24 mouse cellular contexts compared by ENCODE assay signal in genomic region chr5:45491776-45492175, GRCm38 (mm10). TPM values are rescaled to one million over a fixed set of nuclear protein-coding genes. Genes with fewer than 3 reads are reported as not detected.
DNase-seq lines count a peak whose midpoint lies in the region; ATAC-seq and TF ChIP-seq lines count a peak whose summit lies in the region.
"Had no signal": no experiment of that assay in that cellular context is flagged by ENCODE, and none has a peak within 500 bp of the region (broad histone marks: within the 10 kb centered on the region; RNA-seq: fewer than 3 reads in every experiment).

No protein-coding gene starts in this region.

- no peak overlapping the region for H3K27ac ChIP-seq in kidney, adult 2 months (ENCODE audit: insufficient read depth, low read depth, low read length)
- no peak overlapping the region for H3K27ac ChIP-seq in intestine, postnatal 0 days (ENCODE audit: low read depth, low read length)
- H3K27ac ChIP-seq in stomach, postnatal 0 days (replicated peaks) = no peak overlapping the region
- H3K27ac ChIP-seq: forebrain, embryonic 10.5 days; forebrain, embryonic 13.5 days; gastrocnemius, adult 2 months; heart, embryonic 13.5 days; hindbrain, embryonic 12.5 days; hindbrain, embryonic 15.5 days had no signal

- H3K9ac ChIP-seq in intestine, postnatal 0 days (ENCODE audit: low read depth, low read length) = no peak overlapping the region
- H3K9ac ChIP-seq in stomach, postnatal 0 days (ENCODE audit: low read length) = no peak overlapping the region
- H3K9ac ChIP-seq: forebrain, embryonic 13.5 days; heart, embryonic 13.5 days; hindbrain, embryonic 12.5 days; hindbrain, embryonic 15.5 days had no signal

- no peaks in the 10 kb centered on the region for H3K36me3 ChIP-seq in kidney, adult 2 months (ENCODE audit: control insufficient read depth, insufficient read depth, low read length)
- 0 out of 2 replicates have a peak, but pooled peaks cover 1% of the 10 kb centered on the region for H3K36me3 ChIP-seq in intestine, postnatal 0 days (ENCODE audit: control insufficient read depth, insufficient read depth)
- no peaks in the 10 kb centered on the region for H3K36me3 ChIP-seq in stomach, postnatal 0 days (ENCODE audit: control insufficient read depth, insufficient read depth, low read length)
- H3K36me3 ChIP-seq: hindbrain, embryonic 12.5 days; hindbrain, embryonic 15.5 days had no signal

- no peak for TF ChIP-seq CTCF in kidney, adult 2 months (conservative IDR thresholded peaks at IDR 0.05; ENCODE audit: insufficient read depth, insufficient read length, low read depth, low read length)
- no peak for TF ChIP-seq CTCF in brain, embryonic 14.5 days (IDR thresholded peaks at IDR 0.05; ENCODE audit: borderline replicate concordance, extremely low read depth, insufficient read depth, insufficient read length)
- no peak for TF ChIP-seq CTCF in intestine, postnatal 0 days (IDR thresholded peaks at IDR 0.05; ENCODE audit: low read depth)
- TF ChIP-seq CTCF in stomach, postnatal 0 days (IDR thresholded peaks at IDR 0.05; ENCODE audit: low read depth) = no peak

- 35% methylated on average over 4 of the region's 4 CpGs for WGBS in kidney, adult 2 months
- 26% methylated on average over 4 of the region's 4 CpGs for WGBS in intestine, postnatal 0 days
- 61% methylated on average over 4 of the region's 4 CpGs for WGBS in stomach, postnatal 0 days

- H3K4me1 ChIP-seq in kidney, adult 2 months (ENCODE audit: control insufficient read depth, insufficient read depth, low read length) = peaks cover 7% of the 10 kb centered on the region; the same call in 1 of the 2 replicates
- H3K4me1 ChIP-seq in intestine, postnatal 0 days (replicated peaks; ENCODE audit: control insufficient read depth, insufficient read depth, low read length) = peaks cover 6% of the 10 kb centered on the region; the same call in 1 of the 2 replicates
- no peaks in the 10 kb centered on the region; the same call in 1 of the 2 replicates for H3K4me1 ChIP-seq in stomach, postnatal 0 days (replicated peaks; ENCODE audit: control insufficient read depth, insufficient read depth)

- H3K27me3 ChIP-seq in kidney, adult 2 months (replicated peaks; ENCODE audit: control insufficient read depth, insufficient read depth, low read length) = no peaks in the 10 kb centered on the region
- no peaks in the 10 kb centered on the region for H3K27me3 ChIP-seq in intestine, postnatal 0 days (replicated peaks; ENCODE audit: control insufficient read depth, insufficient read depth, low read length)
- no peaks in the 10 kb centered on the region for H3K27me3 ChIP-seq in stomach, postnatal 0 days (ENCODE audit: control insufficient read depth, insufficient read depth, low read length)
- H3K27me3 ChIP-seq: hindbrain, embryonic 15.5 days had no signal

- TF ChIP-seq POLR2A in kidney, adult 2 months (IDR thresholded peaks at IDR 0.05; ENCODE audit: low read depth, low read length) = no peak
- TF ChIP-seq POLR2A in brain, embryonic 14.5 days (IDR thresholded peaks at IDR 0.05; ENCODE audit: borderline replicate concordance, extremely low read depth, insufficient read depth, insufficient read length, poor library complexity, severe bottlenecking) = no peak

- TF ChIP-seq EP300 in stomach, postnatal 0 days (optimal IDR thresholded peaks at IDR 0.05) = no peak

- ATAC-seq in intestine, postnatal 0 days = peak; percentile 22
- ATAC-seq in stomach, postnatal 0 days (ENCODE audit: low FRiP score, low TSS enrichment) = no peak
- ATAC-seq: CD4-positive, CD25-positive, alpha-beta regulatory T cell, adult 4 months; forebrain, embryonic 16.5 days had no signal

- no peaks in the 10 kb centered on the region for H3K9me3 ChIP-seq in intestine, postnatal 0 days (ENCODE audit: control insufficient read depth)
- no peaks in the 10 kb centered on the region for H3K9me3 ChIP-seq in stomach, postnatal 0 days (ENCODE audit: control insufficient read depth, low read length)
- H3K9me3 ChIP-seq: forebrain, embryonic 10.5 days; forebrain, embryonic 13.5 days; heart, embryonic 13.5 days; hindbrain, embryonic 12.5 days; hindbrain, embryonic 15.5 days had no signal

- no peak overlapping the region for H3K4me3 ChIP-seq in kidney, adult 2 months (ENCODE audit: insufficient read depth, low read depth, low read length)
- H3K4me3 ChIP-seq in intestine, postnatal 0 days (ENCODE audit: low read depth, low read length) = no peak overlapping the region
- H3K4me3 ChIP-seq in stomach, postnatal 0 days (ENCODE audit: low read depth, low read length) = no peak overlapping the region
- H3K4me3 ChIP-seq: forebrain, embryonic 10.5 days; gastrocnemius, adult 2 months; heart, embryonic 13.5 days; hindbrain, embryonic 12.5 days; hindbrain, embryonic 15.5 days had no signal

- peak; percentile 51 for DNase-seq in kidney, adult 2 months
- no peak for DNase-seq in kidney, postnatal 10 days
- DNase-seq in brain, embryonic 14.5 days (ENCODE audit: low read depth) = peak; percentile 52
- DNase-seq in stomach, postnatal 0 days (ENCODE audit: low spot score) = peak; percentile 28
- no peak for DNase-seq in cerebellum, adult 8-10 months
- DNase-seq: adrenal gland, adult 2 months; adrenal gland, postnatal 14 days; cerebellum, adult 11-12 months; cerebellum, adult 9-10 months; cerebellum, postnatal 14 days; gastrocnemius, adult 2 months; gastrocnemius, postnatal 14 days; heart, adult 18-20 months had no signal

- H3K4me2 ChIP-seq in intestine, postnatal 0 days (replicated peaks; ENCODE audit: low read depth) = no peak overlapping the region
- no peak overlapping the region for H3K4me2 ChIP-seq in stomach, postnatal 0 days (replicated peaks; ENCODE audit: low read depth)
- H3K4me2 ChIP-seq: forebrain, embryonic 13.5 days; hindbrain, embryonic 12.5 days had no signal

RNA-seq across cellular contexts. Expression of gene Lap3, which starts 1.4 kb away (rescaled TPM):
- 93.2 and 96.5 TPM in 2 replicates for polyA plus RNA-seq in kidney, adult 2 months (2012; rRNA removed)
- polyA plus RNA-seq in brain, embryonic 14.5 days (2012; rRNA removed) = 20.1 and 20.5 TPM in 2 replicates
- 108 and 120 TPM in 2 replicates for polyA plus RNA-seq in intestine, postnatal 0 days (2015; fragmentation: Nextera tagmentation; extraction: Ambion mirVana)
- 58.4 and 63.2 TPM in 2 replicates for polyA plus RNA-seq in stomach, postnatal 0 days (2015; fragmentation: Nextera tagmentation; extraction: Ambion mirVana)

RNA-seq across cellular contexts. Expression of gene Med28, which starts 28.3 kb away (rescaled TPM):
- polyA plus RNA-seq in kidney, adult 2 months (2012; rRNA removed) = 173 and 194 TPM in 2 replicates
- polyA plus RNA-seq in brain, embryonic 14.5 days (2012; rRNA removed) = 133 and 165 TPM in 2 replicates
- polyA plus RNA-seq in intestine, postnatal 0 days (2015; fragmentation: Nextera tagmentation; extraction: Ambion mirVana) = 203 and 213 TPM in 2 replicates
- 160 and 169 TPM in 2 replicates for polyA plus RNA-seq in stomach, postnatal 0 days (2015; fragmentation: Nextera tagmentation; extraction: Ambion mirVana)

RNA-seq across cellular contexts. Expression of gene Clrn2, which starts 38.2 kb away (rescaled TPM):
- polyA plus RNA-seq in kidney, adult 2 months (2012; rRNA removed) = not detected in 2 replicates
- polyA plus RNA-seq in brain, embryonic 14.5 days (2012; rRNA removed) = 0.13 and 0.18 TPM in 2 replicates
- not detected in 2 replicates for polyA plus RNA-seq in intestine, postnatal 0 days (2015; fragmentation: Nextera tagmentation; extraction: Ambion mirVana)
- polyA plus RNA-seq in stomach, postnatal 0 days (2015; fragmentation: Nextera tagmentation; extraction: Ambion mirVana) = not detected in 2 replicates
- polyA plus RNA-seq: adrenal gland, adult 2 months; C2C12; CD4-positive, CD25-positive, alpha-beta regulatory T cell, adult 4 months; forebrain, embryonic 13.5 days; forebrain, embryonic 16.5 days; gonadal fat pad, adult 2 months; heart, embryonic 13.5 days; heart, embryonic 16.5 days had no signal

RNA-seq across cellular contexts. Expression of gene Qdpr, which starts 41.7 kb away (rescaled TPM):
- polyA plus RNA-seq in kidney, adult 2 months (2012; rRNA removed) = 415 and 434 TPM in 2 replicates
- polyA plus RNA-seq in brain, embryonic 14.5 days (2012; rRNA removed) = 65.7 and 66.4 TPM in 2 replicates
- 355 and 422 TPM in 2 replicates for polyA plus RNA-seq in intestine, postnatal 0 days (2015; fragmentation: Nextera tagmentation; extraction: Ambion mirVana)
- 91.4 and 98.2 TPM in 2 replicates for polyA plus RNA-seq in stomach, postnatal 0 days (2015; fragmentation: Nextera tagmentation; extraction: Ambion mirVana)

Comparison
In these comparisons a context has a peak if more than half of its experiments do, and no peak if none do; other contexts are left out.
1. DNase-seq: peak in kidney, adult 2 months (single experiment), brain, embryonic 14.5 days (single experiment) and stomach, postnatal 0 days (single experiment); none in kidney, postnatal 10 days (single experiment) and cerebellum, adult 8-10 months (single experiment).